Mouse (Mus musculus) MEL (cell line): Measurements from ENCODE around the gene Tmem108. TPM values are rescaled to one million over a fixed set of nuclear protein-coding genes. Genes with fewer than 3 reads are reported as not detected.

Source experiments
- DNase-seq: peaks from one replicate; pipeline ENCODE4 v3.0.0; 2011; ENCODE audit warnings: low read depth, low spot score
- H3K27ac ChIP-seq: 2 replicates; pipeline ENCODE4 v1.5.1; 2012; ENCODE audit warnings: low read depth, mild to moderate bottlenecking, control low read depth, low read length, moderate library complexity; ENCODE audit not compliant: control insufficient read depth
- H3K27me3 ChIP-seq, 2 experiments: fragments of 150-350 bp in 1 of 2; sonication (generic) in 1 of 2; 2 replicates each; pipeline ENCODE4 v1.6.1; 2012; ENCODE audit warnings: low read length in 2 of 2, mild to moderate bottlenecking in 2 of 2, improper control_type of control experiment in 1 of 2, moderate library complexity in 1 of 2; ENCODE audit not compliant: insufficient read depth in 2 of 2, control insufficient read depth in 1 of 2
- H3K36me3 ChIP-seq, 2 experiments: 2 replicates each; pipeline ENCODE4 v1.6.1; 2012 to 2014; ENCODE audit warnings: low read length in 2 of 2, improper control_type of control experiment in 1 of 2, inconsistent platforms in 1 of 2, mild to moderate bottlenecking in 1 of 2; ENCODE audit not compliant: insufficient read depth in 2 of 2, control insufficient read depth in 1 of 2
- H3K4me1 ChIP-seq, 2 experiments: fragments of 150-350 bp in 1 of 2; sonication (generic) in 1 of 2; 2 replicates each; pipeline ENCODE4 v1.6.1; 2012; ENCODE audit warnings: low read length in 2 of 2, improper control_type of control experiment in 1 of 2, mild to moderate bottlenecking in 1 of 2; ENCODE audit not compliant: insufficient read depth in 2 of 2, control insufficient read depth in 1 of 2
- H3K4me3 ChIP-seq, 2 experiments: fragments of 150-350 bp in 1 of 2; sonication (generic) in 1 of 2; 2 replicates each; pipeline ENCODE4 v1.5.1; 2012; ENCODE audit warnings: low read depth in 2 of 2, low read length in 2 of 2, mild to moderate bottlenecking in 2 of 2, moderate library complexity in 2 of 2, control low read depth in 1 of 2, improper control_type of control experiment in 1 of 2; ENCODE audit not compliant: control insufficient read depth in 1 of 2, insufficient read depth in 1 of 2
- H3K79me2 ChIP-seq: 2 replicates; pipeline ENCODE4 v1.6.1; 2012; ENCODE audit warnings: mild to moderate bottlenecking, low read length, moderate library complexity; ENCODE audit not compliant: control insufficient read depth, poor library complexity, insufficient read depth
- H3K9ac ChIP-seq: 2 replicates; pipeline ENCODE4 v1.6.1; 2012; ENCODE audit warnings: low read depth, mild to moderate bottlenecking, control low read depth, low read length, moderate library complexity; ENCODE audit not compliant: control insufficient read depth, poor library complexity, severe bottlenecking
- H3K9me3 ChIP-seq: fragments of 150-350 bp; sonication (generic); replicated peaks from 2 replicates; pipeline ENCODE4 v1.6.1; 2012; ENCODE audit warnings: mild to moderate bottlenecking, low read length, improper control_type of control experiment, moderate library complexity; ENCODE audit not compliant: insufficient read depth
- BHLHE40 ChIP-seq: IDR thresholded peaks from 2 replicates; pipeline ENCODE4 v1.6.1; 2012; ENCODE audit warnings: low read depth, mild to moderate bottlenecking, inconsistent platforms, low read length, improper control_type of control experiment, borderline replicate concordance
- CHD1 ChIP-seq: IDR thresholded peaks from 2 replicates; pipeline ENCODE4 v1.6.1; 2012; ENCODE audit warnings: low read depth, mild to moderate bottlenecking, inconsistent platforms, low read length, improper control_type of control experiment
- CHD2 ChIP-seq: IDR thresholded peaks from 2 replicates; pipeline ENCODE4 v1.6.1; 2011; ENCODE audit warnings: low read length, improper control_type of control experiment
- CTCF ChIP-seq, 3 experiments: IDR thresholded peaks in 2 of 3; conservative IDR thresholded peaks in 1 of 3; 2 replicates each; pipeline ENCODE4 v1.5.1; 2011 to 2012; ENCODE audit warnings: low read length in 3 of 3, low read depth in 2 of 3, mild to moderate bottlenecking in 2 of 3, improper control_type of control experiment in 1 of 3, inconsistent platforms in 1 of 3, mixed read lengths in 1 of 3, moderate library complexity in 1 of 3; ENCODE audit not compliant: control insufficient read depth in 1 of 3, insufficient read depth in 1 of 3, poor library complexity in 1 of 3, severe bottlenecking in 1 of 3
- GATA1 ChIP-seq: IDR thresholded peaks from 2 replicates; pipeline ENCODE4 v1.6.1; 2011; ENCODE audit warnings: low read depth, low read length, improper control_type of control experiment
- JUND ChIP-seq: IDR thresholded peaks from 2 replicates; pipeline ENCODE4 v1.6.1; 2011; ENCODE audit warnings: low read depth, mild to moderate bottlenecking, improper control_type of control experiment, low read length
- KAT2A ChIP-seq: conservative IDR thresholded peaks from 2 replicates; pipeline ENCODE4 v1.6.1; 2012; ENCODE audit warnings: low read depth, low read length, improper control_type of control experiment, inconsistent platforms
- MAFK ChIP-seq: IDR thresholded peaks from 2 replicates; pipeline ENCODE4 v1.6.1; 2011; ENCODE audit warnings: low read depth, mild to moderate bottlenecking, low read length, improper control_type of control experiment, borderline replicate concordance
- MEF2A ChIP-seq: IDR thresholded peaks from 2 replicates; pipeline ENCODE4 v1.6.1; 2014; ENCODE audit warnings: low read depth, mild to moderate bottlenecking, inconsistent platforms, low read length, improper control_type of control experiment; ENCODE audit not compliant: poor library complexity, insufficient replicate concordance, severe bottlenecking; ENCODE audit errors: extremely low read depth
- MXI1 ChIP-seq: IDR thresholded peaks from 2 replicates; pipeline ENCODE4 v1.6.1; 2011; ENCODE audit warnings: mild to moderate bottlenecking, low read depth, low read length, improper control_type of control experiment
- MYB ChIP-seq: IDR thresholded peaks from 2 replicates; pipeline ENCODE4 v1.6.1; 2011; ENCODE audit warnings: mild to moderate bottlenecking, low read depth, low read length, improper control_type of control experiment
- NRF1 ChIP-seq: IDR thresholded peaks from 2 replicates; pipeline ENCODE4 v1.6.1; 2014; ENCODE audit warnings: low read depth, mild to moderate bottlenecking, inconsistent platforms, low read length, improper control_type of control experiment, moderate library complexity; ENCODE audit not compliant: poor library complexity, insufficient read depth, severe bottlenecking
- POLR2A ChIP-seq, 2 experiments: IDR thresholded peaks; 2 replicates each; pipeline ENCODE4 v1.6.1; 2011 to 2012; ENCODE audit warnings: low read length in 2 of 2, mild to moderate bottlenecking in 2 of 2, control low read depth in 1 of 2, improper control_type of control experiment in 1 of 2, low read depth in 1 of 2, moderate library complexity in 1 of 2; ENCODE audit not compliant: control insufficient read depth in 1 of 2, insufficient read depth in 1 of 2, poor library complexity in 1 of 2
- POLR2AphosphoS5 ChIP-seq: IDR thresholded peaks from 2 replicates; pipeline ENCODE4 v1.6.1; 2012; ENCODE audit warnings: low read depth, borderline replicate concordance, mild to moderate bottlenecking, inconsistent platforms, low read length, moderate library complexity, mixed read lengths
- RCOR1 ChIP-seq: IDR thresholded peaks from 2 replicates; pipeline ENCODE4 v1.6.1; 2012; ENCODE audit warnings: low read depth, mild to moderate bottlenecking, inconsistent platforms, low read length, improper control_type of control experiment
- SMC3 ChIP-seq: IDR thresholded peaks from 2 replicates; pipeline ENCODE4 v1.6.1; 2011; ENCODE audit warnings: low read depth, low read length, improper control_type of control experiment
- TBP ChIP-seq: IDR thresholded peaks from 2 replicates; pipeline ENCODE4 v1.8.0; 2011; ENCODE audit warnings: low read depth, low read length, improper control_type of control experiment
- ZMIZ1 ChIP-seq: IDR thresholded peaks from 2 replicates; pipeline ENCODE4 v1.6.1; 2012; ENCODE audit warnings: low read depth, mild to moderate bottlenecking, inconsistent platforms, low read length, improper control_type of control experiment, moderate library complexity
- ZNF384 ChIP-seq: IDR thresholded peaks from 2 replicates; pipeline ENCODE4 v1.6.1; 2012; ENCODE audit warnings: low read depth, mild to moderate bottlenecking, inconsistent platforms, low read length, improper control_type of control experiment
- polyA plus RNA-seq, 2 experiments: library from polyadenylated mRNA; stranded (reverse) in 1 of 2; unstranded in 1 of 2; fragments of >175 nt in 1 of 2; fragments of >200 nt in 1 of 2; gene quantifications; 2 replicates each; pipeline versions ENCODE4 v1.2.1 to v1.2.4; 2012; ENCODE audit warnings: low replicate concordance in 2 of 2, low read depth in 1 of 2; ENCODE audit not compliant: insufficient read length in 2 of 2, insufficient read depth in 1 of 2, missing spikeins in 1 of 2
- total RNA-seq: library from RNA; depleted of rRNA; stranded (reverse); fragments of 300-350 nt; gene quantifications from 2 replicates; pipeline ENCODE4 v1.2.3, GENCODE M21; 2012

The Tmem108 gene
- total and polyA plus RNA-seq, 3 experiments: not detected

GRCm38 (mm10) chr9:103579411-103580026 lies 182.1 kb downstream of the Tmem108 start:
- no peaks in the 10 kb centered on the region for H3K27me3 ChIP-seq
- no peaks in the 10 kb centered on the region for H3K36me3 ChIP-seq
- no peaks in the 10 kb centered on the region for H3K4me1 ChIP-seq
- TF ChIP-seq CTCF (IDR thresholded peaks at IDR 0.05 in 2 of 3, conservative IDR thresholded peaks at IDR 0.05 in 1 of 3; ENCODE audit: control insufficient read depth in 1 of 3, insufficient read depth in 1 of 3, low read depth in 2 of 3, low read length in 3 of 3, poor library complexity in 1 of 3, severe bottlenecking in 1 of 3): no peak
- no peak for TF ChIP-seq ZMIZ1
- TF ChIP-seq BHLHE40: no peak
- TF ChIP-seq CHD1: no peak
- no peak for TF ChIP-seq CHD2
- TF ChIP-seq NRF1: no peak
- no peak for TF ChIP-seq MXI1
- no peak for TF ChIP-seq JUND
- no peak for TF ChIP-seq KAT2A
- TF ChIP-seq POLR2AphosphoS5: no peak
- no peak for TF ChIP-seq RCOR1
- no peak for TF ChIP-seq SMC3
- no peak for TF ChIP-seq MAFK
- no peak for TF ChIP-seq GATA1
- no peaks in the 10 kb centered on the region for H3K9me3 ChIP-seq
- H3K79me2 ChIP-seq: no peaks in the 10 kb centered on the region
- no peak for DNase-seq
- no peak overlapping the region for H3K9ac ChIP-seq
- H3K4me3 ChIP-seq: no peak overlapping the region
- H3K27ac ChIP-seq: no peak overlapping the region

DNA sequence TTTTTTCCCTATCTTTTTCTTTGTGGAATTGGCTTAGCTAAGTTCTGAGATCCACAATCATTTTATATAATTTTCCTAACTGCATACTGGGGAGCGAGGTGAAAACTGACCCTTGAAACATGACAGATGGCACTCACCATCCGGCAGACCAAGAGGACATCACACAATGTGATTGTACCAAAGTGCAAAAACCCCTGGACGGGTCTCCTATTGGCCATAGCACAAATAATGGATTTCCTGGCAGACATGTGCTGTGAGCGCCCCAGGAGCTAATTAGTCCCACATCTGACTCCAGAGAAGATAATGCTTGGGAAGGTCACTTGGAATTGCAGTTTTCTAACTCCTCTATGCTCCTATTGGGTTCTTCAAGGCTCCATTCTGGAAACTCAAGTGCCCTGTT lies 183.9 kb downstream of the Tmem108 start:
- H3K27me3 ChIP-seq: no peaks in the 10 kb centered on the region
- H3K4me3 ChIP-seq: no peak overlapping the region
- H3K79me2 ChIP-seq: no peaks in the 10 kb centered on the region
- no peak for DNase-seq
- no peaks in the 10 kb centered on the region for H3K36me3 ChIP-seq
- TF ChIP-seq CHD1 (no peak), MAFK (no peak), MYB (no peak), JUND (no peak), POLR2A (IDR thresholded peaks at IDR 0.05; ENCODE audit: control insufficient read depth in 1 of 2, insufficient read depth in 1 of 2, low read depth in 1 of 2, low read length in 2 of 2, poor library complexity in 1 of 2) (no peak), KAT2A (no peak)
- H3K4me1 ChIP-seq: no peaks in the 10 kb centered on the region
- H3K9ac ChIP-seq: no peak overlapping the region
- no peak overlapping the region for H3K27ac ChIP-seq
- no peaks in the 10 kb centered on the region for H3K9me3 ChIP-seq

DNA sequence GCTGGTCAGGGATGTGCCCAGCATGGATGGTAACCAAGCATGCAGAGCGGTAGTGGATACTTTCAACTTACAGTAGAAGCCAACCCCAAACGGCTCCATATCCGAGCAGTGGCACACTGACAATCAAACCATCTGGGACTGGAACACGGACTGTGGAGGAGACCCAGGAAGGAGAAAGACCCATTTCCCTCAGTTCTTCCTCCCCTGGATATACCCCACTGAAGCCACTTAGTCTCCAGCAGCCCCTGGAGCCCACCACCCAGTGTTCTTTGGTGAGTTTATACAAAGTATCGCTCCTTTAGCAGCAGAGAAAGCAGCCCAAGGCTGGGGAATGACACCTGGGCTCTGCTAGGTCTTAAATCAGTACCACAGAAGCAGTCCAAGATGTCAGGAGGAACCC lies 184.5 kb downstream of the Tmem108 start:
- Histone ChIP-seq H3K9me3 (no peaks in the 10 kb centered on the region), H3K4me1 (no peaks in the 10 kb centered on the region)
- TF ChIP-seq POLR2AphosphoS5 (no peak), TBP (no peak), RCOR1 (no peak), POLR2A (IDR thresholded peaks at IDR 0.05; ENCODE audit: control insufficient read depth in 1 of 2, insufficient read depth in 1 of 2, low read depth in 1 of 2, low read length in 2 of 2, poor library complexity in 1 of 2) (no peak), MEF2A (no peak), ZMIZ1 (no peak), ZNF384 (no peak)
- TF ChIP-seq, all 39 proteins: peak for 0
- no peaks in the 10 kb centered on the region for H3K27me3 ChIP-seq
- no peak for DNase-seq
- H3K9ac ChIP-seq: no peak overlapping the region
- no peaks in the 10 kb centered on the region for H3K36me3 ChIP-seq
- H3K79me2 ChIP-seq: no peaks in the 10 kb centered on the region
- no peak overlapping the region for H3K4me3 ChIP-seq
- H3K27ac ChIP-seq: no peak overlapping the region
